Mouse (Mus musculus): ENCODE data around the gene Npas2.

GRCm38 (mm10) chr1:39163077-39163476, 30.5 kb upstream of the Npas2 start:
- TF ChIP-seq CTCF (IDR thresholded peaks at IDR 0.05; ENCODE audit: extremely low read depth, insufficient read depth, insufficient read length, insufficient replicate concordance): no peak
- TF ChIP-seq POLR2A (IDR thresholded peaks at IDR 0.05; ENCODE audit: low read depth, low read length): no peak

Data from spleen, adult 2 months (tissue).